Mouse (Mus musculus) naive thymus-derived CD4-positive, alpha-beta T cell, adult 2 months (primary cell): ENCODE results near the gene Chst3.
A peak's percentile ranks its signal among the peaks of the same experiment; 100 is the strongest.
"Not testable (repeated sequence)": the region's sequence is repeated elsewhere in the genome, so short reads cannot be mapped to it uniquely, and the experiment has no call there.

Source experiments
- DNase-seq: peaks from one replicate; pipeline ENCODE4 v3.0.0-alpha.2; 2011; ENCODE audit warnings: low read depth

Chst3 gene

GRCm38 (mm10) chr10:60197406-60197821 lies 21.6 kb downstream of the Chst3 start:
- DNase-seq = no peak

- DNase-seq = no peak
Measured at GRCm38 (mm10) chr10:60196971-60197370, 22.1 kb downstream of the Chst3 start.

- no peak for DNase-seq
Measured at GRCm38 (mm10) chr10:60195087-60195486, 24.0 kb downstream of the Chst3 start.

- DNase-seq = no peak
Measured at GRCm38 (mm10) chr10:60193532-60194423, 25.3 kb downstream of the Chst3 start.

GRCm38 (mm10) chr10:60191796-60192195 lies 27.3 kb downstream of the Chst3 start:
- DNase-seq = peak; percentile 74

GRCm38 (mm10) chr10:60189534-60190186 lies 29.4 kb downstream of the Chst3 start:
- no peak for DNase-seq

- DNase-seq = no peak
Measured at GRCm38 (mm10) chr10:60186191-60186945, 32.7 kb downstream of the Chst3 start.

- no peak for DNase-seq
Measured at GRCm38 (mm10) chr10:60185023-60185709, 33.9 kb downstream of the Chst3 start.

GRCm38 (mm10) chr10:60175306-60175705 lies 43.8 kb downstream of the Chst3 start:
- DNase-seq = not testable (repeated sequence)

- no peak for DNase-seq
Measured at GRCm38 (mm10) chr10:60174506-60174905, 44.6 kb downstream of the Chst3 start.

GRCm38 (mm10) chr10:60173035-60173434 lies 46.0 kb downstream of the Chst3 start:
- no peak for DNase-seq

- DNase-seq = no peak
Measured at GRCm38 (mm10) chr10:60172306-60172705, 46.8 kb downstream of the Chst3 start.

GRCm38 (mm10) chr10:60171368-60171767 lies 47.7 kb downstream of the Chst3 start:
- no peak for DNase-seq

GRCm38 (mm10) chr10:60170326-60171089 lies 48.6 kb downstream of the Chst3 start:
- no peak for DNase-seq

- no peak for DNase-seq
Measured at GRCm38 (mm10) chr10:60168960-60169359, 50.1 kb downstream of the Chst3 start.

- no peak for DNase-seq
Measured at GRCm38 (mm10) chr10:60168306-60168705, 50.8 kb downstream of the Chst3 start.

GRCm38 (mm10) chr10:60166068-60166467 lies 53.0 kb downstream of the Chst3 start:
- DNase-seq = no peak

GRCm38 (mm10) chr10:60164869-60165268 lies 54.2 kb downstream of the Chst3 start:
- DNase-seq = no peak

GRCm38 (mm10) chr10:60162973-60163255 lies 56.1 kb downstream of the Chst3 start:
- no peak for DNase-seq

GRCm38 (mm10) chr10:60162184-60162972 lies 56.7 kb downstream of the Chst3 start:
- DNase-seq = not testable (repeated sequence)

- DNase-seq = not testable (repeated sequence)
Measured at GRCm38 (mm10) chr10:60161397-60161796, 57.7 kb downstream of the Chst3 start.
